8 mouse cellular contexts compared by ENCODE assay signal in genomic region chr16:92953936-92954654, GRCm38 (mm10).
DNase-seq lines count a peak whose midpoint lies in the region; ATAC-seq lines count a peak whose summit lies in the region.

No protein-coding gene starts in this region.

- WGBS in intestine, embryonic 16.5 days: 40% methylated on average over 11 of the region's 11 CpGs

- H3K4me1 ChIP-seq in intestine, embryonic 16.5 days (ENCODE audit: control insufficient read depth, insufficient read depth, low read length): peaks cover 36% of the 10 kb centered on the region

- peak; percentile 38 to 66 for DNase-seq in cerebellum, postnatal 14 days
- no peak for DNase-seq in cerebellum, adult 9-10 months
- peak; percentile 27 for DNase-seq in Muller cell, postnatal 12 days (ENCODE audit: inconsistent ontology term)
- peak; percentile 46 for DNase-seq in gastrocnemius, adult 18-20 months (ENCODE audit: low spot score)
- peak; percentile 40 for DNase-seq in lung, postnatal 25 days (ENCODE audit: low spot score)
- DNase-seq in c-Kit-positive CD71-positive TER-119-positive erythroid progenitor cells, embryonic 14.5 days (ENCODE audit: low spot score): no peak
- no peak for DNase-seq in layer of hippocampus, adult 18-20 months (ENCODE audit: low spot score in 2 of 2)

- no peak overlapping the region for H3K9ac ChIP-seq in intestine, embryonic 16.5 days (ENCODE audit: low read depth, low read length)

- peak; percentile 62 for ATAC-seq in intestine, embryonic 16.5 days

- H3K27me3 ChIP-seq in intestine, embryonic 16.5 days (replicated peaks; ENCODE audit: control insufficient read depth, insufficient read depth, low read length): no peaks in the 10 kb centered on the region

- H3K27ac ChIP-seq in intestine, embryonic 16.5 days (ENCODE audit: low read length): peak overlapping the region; percentile 64

- H3K9me3 ChIP-seq in intestine, embryonic 16.5 days (ENCODE audit: control insufficient read depth, low read length): no peaks in the 10 kb centered on the region

- no peak overlapping the region for H3K4me3 ChIP-seq in intestine, embryonic 16.5 days (ENCODE audit: low read length)

- H3K4me2 ChIP-seq in intestine, embryonic 16.5 days (ENCODE audit: low read depth, low read length): no peak overlapping the region

- no peaks in the 10 kb centered on the region for H3K36me3 ChIP-seq in intestine, embryonic 16.5 days (ENCODE audit: control insufficient read depth, insufficient read depth, low read length)

Comparison
In these comparisons a context has a peak if more than half of its experiments do, and no peak if none do; other contexts are left out.
1. DNase-seq: peak in cerebellum, postnatal 14 days (2 of 2), Muller cell, postnatal 12 days (single experiment), gastrocnemius, adult 18-20 months (single experiment) and lung, postnatal 25 days (single experiment); none in cerebellum, adult 9-10 months (single experiment), c-Kit-positive CD71-positive TER-119-positive erythroid progenitor cells, embryonic 14.5 days (single experiment) and layer of hippocampus, adult 18-20 months (0 of 2).